Mouse (Mus musculus): ENCODE measurements around the gene Rnf182. TPM values are rescaled to one million over a fixed set of nuclear protein-coding genes. Genes with fewer than 3 reads are reported as not detected.

Gene Rnf182
- polyA plus RNA-seq, 1 experiment from 2014 or later, result 1.1 TPM

- Histone ChIP-seq H3K27me3 (ENCODE audit: insufficient read depth, low read length) (no peaks in the 10 kb centered on the region), H3K9ac (ENCODE audit: low read depth, low read length) (no peak overlapping the region), H3K4me1 (replicated peaks; ENCODE audit: insufficient read depth, low read length) (no peaks in the 10 kb centered on the region), H3K9me3 (replicated peaks; ENCODE audit: low read length) (no peaks in the 10 kb centered on the region), H3K4me2 (ENCODE audit: low read length) (no peak overlapping the region), H3K4me3 (replicated peaks; ENCODE audit: low read depth, low read length) (no peak overlapping the region), H3K36me3 (ENCODE audit: insufficient read depth, low read length) (no peaks in the 10 kb centered on the region), H3K27ac (no peak overlapping the region)
- TF ChIP-seq CTCF (IDR thresholded peaks at IDR 0.05; ENCODE audit: low read depth), result no peak
- ATAC-seq (replicated peaks; ENCODE audit: low FRiP score, low read depth) (no peak; the same call in 1 of the 2 replicates), DNase-seq (ENCODE audit: low spot score) (no peak)
- 66% methylated on average over 6 of the region's 6 CpGs for WGBS
Measured at GRCm38 (mm10) chr13:43716514-43717036, 101.1 kb downstream of the Rnf182 start.

- Histone ChIP-seq H3K4me3 (replicated peaks; ENCODE audit: low read depth, low read length) (no peak overlapping the region), H3K9me3 (replicated peaks; ENCODE audit: low read length) (no peaks in the 10 kb centered on the region), H3K27me3 (ENCODE audit: insufficient read depth, low read length) (no peaks in the 10 kb centered on the region), H3K27ac (no peak overlapping the region), H3K9ac (ENCODE audit: low read depth, low read length) (no peak overlapping the region), H3K4me1 (replicated peaks; ENCODE audit: insufficient read depth, low read length) (no peaks in the 10 kb centered on the region), H3K4me2 (ENCODE audit: low read length) (no peak overlapping the region), H3K36me3 (ENCODE audit: insufficient read depth, low read length) (no peaks in the 10 kb centered on the region)
- no peak for TF ChIP-seq CTCF (IDR thresholded peaks at IDR 0.05; ENCODE audit: low read depth)
- 91% methylated on average over 7 of the region's 7 CpGs for WGBS
- DNase-seq (ENCODE audit: low spot score) (no peak), ATAC-seq (replicated peaks; ENCODE audit: low FRiP score, low read depth) (no peak)
Measured at GRCm38 (mm10) chr13:43718173-43718572, 102.7 kb downstream of the Rnf182 start.

GRCm38 (mm10) chr13:43720496-43720895 is 105.0 kb downstream of the Rnf182 start:
- H3K27me3 ChIP-seq (ENCODE audit: insufficient read depth, low read length), result no peaks in the 10 kb centered on the region
- no peak overlapping the region for H3K9ac ChIP-seq (ENCODE audit: low read depth, low read length)
- no peak overlapping the region for H3K27ac ChIP-seq
- H3K36me3 ChIP-seq (ENCODE audit: insufficient read depth, low read length), result no peaks in the 10 kb centered on the region
- ATAC-seq (replicated peaks; ENCODE audit: low FRiP score, low read depth), result no peak
- no peaks in the 10 kb centered on the region for H3K9me3 ChIP-seq (replicated peaks; ENCODE audit: low read length)
- TF ChIP-seq CTCF (IDR thresholded peaks at IDR 0.05; ENCODE audit: low read depth), result no peak
- H3K4me1 ChIP-seq (replicated peaks; ENCODE audit: insufficient read depth, low read length), result no peaks in the 10 kb centered on the region
- 89% methylated on average over 8 of the region's 8 CpGs for WGBS
- H3K4me2 ChIP-seq (ENCODE audit: low read length), result no peak overlapping the region
- no peak for DNase-seq (ENCODE audit: low spot score)
- H3K4me3 ChIP-seq (replicated peaks; ENCODE audit: low read depth, low read length), result no peak overlapping the region

Other genes starting within 250 kb of the Rnf182 start
- gene Nol7, start 217.3 kb upstream of the Rnf182 start, polyA plus RNA-seq (2015; fragmentation: Nextera tagmentation; extraction: Ambion mirVana), result 164 and 169 TPM in 2 replicates
- gene Ranbp9, start 134.4 kb upstream of the Rnf182 start, polyA plus RNA-seq (2015; fragmentation: Nextera tagmentation; extraction: Ambion mirVana), result 10.6 and 10.7 TPM in 2 replicates
- gene Mcur1, start 55.5 kb upstream of the Rnf182 start, polyA plus RNA-seq (2015; fragmentation: Nextera tagmentation; extraction: Ambion mirVana), result 37.0 and 37.3 TPM in 2 replicates
- 35.8 and 40.6 TPM in 2 replicates for gene Cd83, start 169.1 kb downstream of the Rnf182 start, polyA plus RNA-seq (2015; fragmentation: Nextera tagmentation; extraction: Ambion mirVana)

Data from kidney, postnatal 0 days (tissue).